Mouse (Mus musculus): ENCODE measurements at regions not wholly inside any gene's neighbourhood (a gene's known extent, or its start where the extent isn't known, plus 50 kb on each side); places are given as distances from the start of the nearest gene placed in this dataset.

GRCm38 (mm10) chr2:50793067-50793466, 355.8 kb downstream of the Rnd3 start:
- no peak for DNase-seq (ENCODE audit: low spot score in 2 of 2)

GRCm38 (mm10) chr2:50789051-50789651, 359.8 kb downstream of the Rnd3 start:
- DNase-seq (ENCODE audit: low spot score in 2 of 2): no peak

GRCm38 (mm10) chr2:50772101-50772500, 376.8 kb downstream of the Rnd3 start:
- DNase-seq (ENCODE audit: low spot score in 2 of 2): no peak

- DNase-seq (ENCODE audit: low spot score in 2 of 2): no peak
Observed at GRCm38 (mm10) chr2:50759016-50759415, 389.9 kb downstream of the Rnd3 start.

- DNase-seq (ENCODE audit: low spot score in 2 of 2): no peak
Observed at GRCm38 (mm10) chr2:50757837-50758541, 390.9 kb downstream of the Rnd3 start.

GRCm38 (mm10) chr2:50755616-50756450, 393.1 kb downstream of the Rnd3 start:
- DNase-seq (ENCODE audit: low spot score in 2 of 2): no peak

- DNase-seq (ENCODE audit: low spot score in 2 of 2): no peak
Observed at GRCm38 (mm10) chr2:50755160-50755559, 393.8 kb downstream of the Rnd3 start.

GRCm38 (mm10) chr2:50752408-50752807, 396.5 kb downstream of the Rnd3 start:
- no peak for DNase-seq (ENCODE audit: low spot score in 2 of 2)

GRCm38 (mm10) chr2:50750799-50751198, 398.1 kb downstream of the Rnd3 start:
- no peak for DNase-seq (ENCODE audit: low spot score in 2 of 2)

GRCm38 (mm10) chr2:50744625-50745214, 404.2 kb downstream of the Rnd3 start:
- no peak for DNase-seq (ENCODE audit: low spot score in 2 of 2)

GRCm38 (mm10) chr2:50743785-50744258, 405.1 kb downstream of the Rnd3 start:
- DNase-seq (ENCODE audit: low spot score in 2 of 2): no peak

- no peak for DNase-seq (ENCODE audit: low spot score in 2 of 2)
Observed at GRCm38 (mm10) chr2:50742421-50742820, 406.5 kb downstream of the Rnd3 start.

- no peak for DNase-seq (ENCODE audit: low spot score in 2 of 2)
Observed at GRCm38 (mm10) chr2:50741337-50741736, 407.6 kb downstream of the Rnd3 start.

- DNase-seq (ENCODE audit: low spot score in 2 of 2): no peak
Observed at GRCm38 (mm10) chr2:50739599-50739979, 409.3 kb downstream of the Rnd3 start.

- DNase-seq (ENCODE audit: low spot score in 2 of 2): no peak
Observed at GRCm38 (mm10) chr2:50738936-50739598, 409.8 kb downstream of the Rnd3 start.

- no peak for DNase-seq (ENCODE audit: low spot score in 2 of 2)
Observed at GRCm38 (mm10) chr2:50737706-50738105, 411.2 kb downstream of the Rnd3 start.

- no peak for DNase-seq (ENCODE audit: low spot score in 2 of 2)
Observed at GRCm38 (mm10) chr2:50735029-50735428, 413.9 kb downstream of the Rnd3 start.

GRCm38 (mm10) chr2:50706652-50707051, 410.1 kb upstream of the Mmadhc start:
- DNase-seq (ENCODE audit: low spot score in 2 of 2): no peak

- DNase-seq (ENCODE audit: low spot score in 2 of 2): no peak
Observed at GRCm38 (mm10) chr2:50704297-50704696, 407.7 kb upstream of the Mmadhc start.

GRCm38 (mm10) chr2:50702584-50703450, 406.2 kb upstream of the Mmadhc start:
- no peak for DNase-seq (ENCODE audit: low spot score in 2 of 2)

GRCm38 (mm10) chr2:50698841-50699240, 402.2 kb upstream of the Mmadhc start:
- no peak for DNase-seq (ENCODE audit: low spot score in 2 of 2)
